Mouse (Mus musculus) heart, postnatal 0 days (tissue): ENCODE measurements around the gene Rhbdd3. TPM values are rescaled to one million over a fixed set of nuclear protein-coding genes. Genes with fewer than 3 reads are reported as not detected.
"Not testable (repeated sequence)": the region's sequence is repeated elsewhere in the genome, so short reads cannot be mapped to it uniquely, and the experiment has no call there.

ENCODE experiments used
- ATAC-seq: fragments of 200-750 bp; cut with Nextera tagmentation; 2 replicates; pipeline ENCODE4 v1.8.0; 2017; ENCODE audit warnings: low read depth, moderate number of reproducible peaks, moderate library complexity; ENCODE audit not compliant: insufficient read depth
- DNase-seq: peaks from one replicate; pipeline ENCODE4 v3.0.0-alpha.2; 2016; ENCODE audit warnings: low spot score
- H3K27ac ChIP-seq: fragments of 300-500 bp; sonication (generic); 2 replicates; pipeline ENCODE4 v1.5.1; 2014; ENCODE audit warnings: low read depth, mild to moderate bottlenecking
- H3K27me3 ChIP-seq: fragments of 300-500 bp; sonication (generic); 2 replicates; pipeline ENCODE4 v1.6.1; 2014; ENCODE audit warnings: low read length, mixed read lengths; ENCODE audit not compliant: control insufficient read depth, insufficient read depth
- H3K36me3 ChIP-seq: fragments of 300-500 bp; sonication (generic); replicated peaks from 2 replicates; pipeline ENCODE4 v1.6.1; 2014; ENCODE audit warnings: low read length, mixed read lengths; ENCODE audit not compliant: control insufficient read depth, insufficient read depth
- H3K4me1 ChIP-seq: fragments of 300-500 bp; sonication (generic); 2 replicates; pipeline ENCODE4 v1.6.1; 2014; ENCODE audit warnings: antibody characterized with exemption; ENCODE audit not compliant: control insufficient read depth, insufficient read depth
- H3K4me2 ChIP-seq: fragments of 300-500 bp; sonication (generic); 2 replicates; pipeline ENCODE4 v1.6.1; 2014; ENCODE audit warnings: low read depth, mild to moderate bottlenecking, low read length, moderate library complexity
- H3K4me3 ChIP-seq: fragments of 300-500 bp; sonication (generic); 2 replicates; pipeline ENCODE4 v1.5.1; 2014; ENCODE audit warnings: low read depth, low read length
- H3K9ac ChIP-seq: fragments of 300-500 bp; sonication (generic); replicated peaks from 2 replicates; pipeline ENCODE4 v1.6.1; 2014; ENCODE audit warnings: low read depth, low read length, mixed read lengths
- H3K9me3 ChIP-seq: fragments of 300-500 bp; sonication (generic); replicated peaks from 2 replicates; pipeline ENCODE4 v1.6.1; 2016; ENCODE audit warnings: low read length; ENCODE audit not compliant: control insufficient read depth
- CTCF ChIP-seq: IDR thresholded peaks from 2 replicates; pipeline ENCODE4 v1.5.1; 2016; ENCODE audit warnings: antibody characterized with exemption, control low read depth, low read depth
- EP300 ChIP-seq: IDR thresholded peaks from 2 replicates; pipeline ENCODE4 v1.6.1; 2016; ENCODE audit warnings: antibody characterized with exemption, low read depth
- WGBS: fragments of 180-500 bp; shearing (Covaris S2); extraction: QIAGEN DNeasy Blood & Tissue Kit; methylation state at CpG from one replicate; pipeline ENCODE4 v1.1.7; 2014; 5-methylcytosine and 5-hydroxymethylcytosine counted together
- polyA plus RNA-seq: library from polyadenylated mRNA; unstranded; fragments of >200 nt; fragmentation: Nextera tagmentation; extraction: Ambion mirVana; gene quantifications from 2 replicates; pipeline ENCODE4 v1.2.1, GENCODE M21; 2015
- total RNA-seq: library from RNA; depleted of rRNA; stranded (reverse); fragments of >200 nt; gene quantifications from 2 replicates; pipeline ENCODE4 v1.2.3, GENCODE M21; 2014; ENCODE audit warnings: low replicate concordance

The Rhbdd3 gene
- total and polyA plus RNA-seq, 2 experiments from 2014 or later: 28.5 to 50.4 TPM

DNA sequence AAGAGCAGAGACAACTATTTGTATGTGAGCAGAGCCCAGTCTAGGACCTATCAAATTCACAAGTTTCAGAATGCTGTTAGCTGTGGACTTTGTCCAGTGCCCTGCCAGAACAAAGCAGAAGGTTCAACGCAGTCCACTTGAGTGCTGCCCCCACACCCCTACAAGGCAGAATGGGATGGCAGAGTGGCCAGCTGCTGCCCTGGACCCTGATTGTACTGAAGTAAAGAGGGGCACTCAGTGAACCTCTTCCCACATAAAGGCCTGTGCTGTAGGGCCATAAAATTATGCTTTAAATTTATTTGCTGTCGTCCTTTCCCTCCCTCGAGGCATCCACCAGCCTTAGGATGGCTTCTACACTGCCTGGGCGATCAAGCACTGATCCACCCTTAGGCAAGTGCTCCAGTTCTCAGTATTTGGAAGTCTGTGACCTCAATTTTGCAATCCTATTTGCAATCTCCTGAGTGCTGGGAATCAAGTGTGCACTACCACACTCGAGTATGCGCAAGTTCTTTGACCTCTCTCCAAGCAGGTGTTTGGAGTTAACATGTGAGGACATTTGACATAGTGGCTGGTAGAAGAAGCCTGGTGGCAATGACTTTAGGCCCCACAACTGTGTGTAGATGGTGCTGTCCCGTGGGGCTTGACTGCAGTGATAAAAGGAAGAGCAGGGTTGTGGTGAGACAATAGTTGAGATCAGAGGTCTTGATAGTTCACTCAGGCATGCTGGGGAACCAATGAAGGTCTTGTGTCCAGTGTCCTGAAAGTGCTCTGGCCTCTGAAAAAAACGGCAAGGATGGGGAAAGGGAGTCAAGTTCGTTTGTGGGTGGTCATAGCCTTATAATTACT, 30.4 kb upstream of the Rhbdd3 start:
- Histone ChIP-seq H3K4me2 (no peak overlapping the region), H3K36me3 (peaks cover 55% of the 10 kb centered on the region), H3K27ac (no peak overlapping the region), H3K27me3 (no peaks in the 10 kb centered on the region), H3K9ac (no peak overlapping the region), H3K4me3 (no peak overlapping the region), H3K4me1 (peaks cover 8% of the 10 kb centered on the region; the same call in 1 of the 2 replicates), H3K9me3 (no peaks in the 10 kb centered on the region)
- TF ChIP-seq CTCF (no peak), EP300 (no peak)
- 72% methylated on average over 9 of the region's 9 CpGs for WGBS
- no peak for DNase-seq
- ATAC-seq: no peak

GRCm38 (mm10) chr11:5074882-5075281, 23.8 kb upstream of the Rhbdd3 start:
- ATAC-seq (0 out of 2 replicates have a peak, but pooled peaks have one; percentile 42), DNase-seq (no peak)
- Histone ChIP-seq H3K4me3 (no peak overlapping the region), H3K36me3 (peaks cover 67% of the 10 kb centered on the region), H3K9ac (no peak overlapping the region), H3K27me3 (no peaks in the 10 kb centered on the region), H3K27ac (no peak overlapping the region), H3K4me2 (no peak overlapping the region), H3K9me3 (no peaks in the 10 kb centered on the region), H3K4me1 (no peaks in the 10 kb centered on the region)
- WGBS: 78% methylated on average over 4 of the region's 4 CpGs
- TF ChIP-seq EP300 (no peak), CTCF (peak; percentile 47)

DNA sequence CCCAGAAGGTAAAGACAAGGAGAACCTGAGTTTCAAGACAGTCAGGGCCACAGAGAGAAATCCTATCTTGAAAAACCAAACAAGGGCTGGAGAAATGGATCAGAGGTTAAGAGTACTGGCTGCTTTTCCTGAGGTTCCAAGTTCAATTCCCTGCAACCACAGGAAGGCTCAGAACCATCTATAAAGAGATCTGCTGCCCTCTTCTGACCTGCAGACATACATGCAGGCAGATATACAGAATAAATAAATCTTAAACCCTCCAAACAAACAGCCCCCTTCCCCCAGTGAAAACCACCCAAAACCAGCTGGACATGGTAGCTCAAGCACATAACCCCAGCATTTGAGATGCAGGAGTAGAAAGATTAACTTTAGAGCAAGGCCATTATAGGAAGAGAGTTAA, 23.0 kb upstream of the Rhbdd3 start:
- DNase-seq (no peak), ATAC-seq (no peak)
- Histone ChIP-seq H3K9me3 (no peaks in the 10 kb centered on the region), H3K36me3 (peaks cover 67% of the 10 kb centered on the region), H3K27ac (no peak overlapping the region), H3K27me3 (no peaks in the 10 kb centered on the region), H3K4me1 (no peaks in the 10 kb centered on the region), H3K9ac (no peak overlapping the region), H3K4me3 (no peak overlapping the region), H3K4me2 (no peak overlapping the region)
- TF ChIP-seq EP300: no peak
- 0 out of 2 replicates have a peak, but pooled peaks have one; percentile 6 for TF ChIP-seq CTCF

DNA sequence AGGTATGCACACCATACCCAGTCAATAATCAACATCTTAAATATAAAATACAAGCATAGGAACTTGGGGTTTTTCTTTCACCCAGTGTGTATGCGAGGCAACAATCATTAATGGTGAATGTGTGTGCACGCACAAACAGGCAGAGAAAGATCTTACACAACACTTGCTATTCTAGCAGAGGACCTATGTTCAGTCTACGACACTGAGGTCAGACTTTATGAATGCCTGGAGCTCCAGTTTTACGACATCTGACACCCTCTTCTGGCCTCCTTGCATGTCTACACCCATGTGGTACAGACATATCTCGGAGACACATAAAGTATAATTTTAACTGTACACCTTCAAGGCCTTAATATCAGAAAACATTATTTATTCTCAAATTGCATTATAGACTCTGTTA, 21.9 kb upstream of the Rhbdd3 start:
- 74% methylated on average over 4 of the region's 5 CpGs for WGBS

DNA sequence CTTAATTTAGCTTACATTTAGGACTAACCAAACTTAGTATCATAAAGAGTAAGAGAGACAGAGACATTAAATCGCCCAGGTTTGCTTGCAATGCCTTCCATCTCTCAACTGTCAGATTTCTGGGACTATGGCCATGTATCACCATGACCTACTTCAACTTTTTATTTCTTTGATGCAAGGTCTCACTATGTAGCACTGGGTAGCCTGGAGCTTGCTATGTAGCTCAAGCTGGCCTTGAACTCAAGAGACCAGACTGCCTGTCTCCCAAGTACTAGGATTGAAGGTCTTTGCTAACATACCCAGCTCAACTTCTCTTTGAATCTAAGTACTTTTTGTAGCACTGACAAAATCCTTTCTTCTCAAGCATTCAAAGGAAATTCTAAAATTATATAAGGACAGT, 9.6 kb upstream of the Rhbdd3 start:
- H3K9ac ChIP-seq: no peak overlapping the region
- no peak overlapping the region for H3K27ac ChIP-seq
- no peaks in the 10 kb centered on the region for H3K4me1 ChIP-seq
- H3K27me3 ChIP-seq: no peaks in the 10 kb centered on the region
- no peak for TF ChIP-seq CTCF
- TF ChIP-seq EP300: no peak
- H3K4me2 ChIP-seq: no peak overlapping the region
- no peak for DNase-seq
- WGBS: 97% methylated on average over 1 of the region's 1 CpGs
- H3K36me3 ChIP-seq: peaks cover 84% of the 10 kb centered on the region
- H3K4me3 ChIP-seq: no peak overlapping the region
- no peaks in the 10 kb centered on the region for H3K9me3 ChIP-seq
- ATAC-seq: no peak

More for the DNA sequence above, 21.9 kb upstream of the Rhbdd3 start:
- H3K27me3 ChIP-seq, H3K9ac ChIP-seq, H3K4me3 ChIP-seq, DNase-seq, ATAC-seq, H3K27ac ChIP-seq, H3K4me1 ChIP-seq, H3K9me3 ChIP-seq, H3K4me2 ChIP-seq: not testable (repeated sequence)
- H3K36me3 ChIP-seq: peaks cover 63% of the 10 kb centered on the region

GRCm38 (mm10) chr11:5091706-5092105, 7.0 kb upstream of the Rhbdd3 start:
- no peak overlapping the region for H3K4me3 ChIP-seq
- H3K4me2 ChIP-seq: no peak overlapping the region
- H3K36me3 ChIP-seq: peaks cover 59% of the 10 kb centered on the region
- H3K4me1 ChIP-seq: peaks cover 11% of the 10 kb centered on the region
- DNase-seq (no peak), ATAC-seq (0 out of 2 replicates have a peak, but pooled peaks have one; percentile 49)
- H3K9me3 ChIP-seq: no peaks in the 10 kb centered on the region
- no peak overlapping the region for H3K9ac ChIP-seq
- no peaks in the 10 kb centered on the region for H3K27me3 ChIP-seq
- peak; percentile 35; the same call in 1 of the 2 replicates for TF ChIP-seq CTCF
- no peak for TF ChIP-seq EP300
- H3K27ac ChIP-seq: no peak overlapping the region
- 38% methylated on average over 2 of the region's 2 CpGs for WGBS
